Mouse (Mus musculus) midbrain, embryonic 15.5 days (tissue): ENCODE data around the gene Slc25a15. TPM values are rescaled to one million over a fixed set of nuclear protein-coding genes. Genes with fewer than 3 reads are reported as not detected.

Experiments
- polyA plus RNA-seq: library from polyadenylated mRNA; unstranded; fragments of >200 nt; fragmentation: Nextera tagmentation; extraction: Ambion mirVana; gene quantifications from 2 replicates; pipeline ENCODE4 v1.2.1, GENCODE M21; 2015

The Slc25a15 gene
- polyA plus RNA-seq, 1 experiment from 2014 or later: 7.1 TPM

Other genes with a start within 250 kb of the Slc25a15 start
- gene Nek3, start 232.2 kb downstream of the Slc25a15 start, polyA plus RNA-seq: 6.9 and 7.6 TPM in 2 replicates
- 8.3 and 9.4 TPM in 2 replicates for gene Ckap2, start 212.8 kb downstream of the Slc25a15 start, polyA plus RNA-seq
- 40.7 and 42.3 TPM in 2 replicates for gene Vps36, start 205.8 kb downstream of the Slc25a15 start, polyA plus RNA-seq
- 7.6 and 8.5 TPM in 2 replicates for gene Thsd1, start 171.3 kb downstream of the Slc25a15 start, polyA plus RNA-seq
- gene Tpte, start 115.2 kb downstream of the Slc25a15 start, polyA plus RNA-seq: not detected in 2 replicates
- 31.6 TPM in 2 replicates for gene Mrps31, start 12.8 kb upstream of the Slc25a15 start, polyA plus RNA-seq